Mouse (Mus musculus): ENCODE measurements around the gene Vegfa.

DNA sequence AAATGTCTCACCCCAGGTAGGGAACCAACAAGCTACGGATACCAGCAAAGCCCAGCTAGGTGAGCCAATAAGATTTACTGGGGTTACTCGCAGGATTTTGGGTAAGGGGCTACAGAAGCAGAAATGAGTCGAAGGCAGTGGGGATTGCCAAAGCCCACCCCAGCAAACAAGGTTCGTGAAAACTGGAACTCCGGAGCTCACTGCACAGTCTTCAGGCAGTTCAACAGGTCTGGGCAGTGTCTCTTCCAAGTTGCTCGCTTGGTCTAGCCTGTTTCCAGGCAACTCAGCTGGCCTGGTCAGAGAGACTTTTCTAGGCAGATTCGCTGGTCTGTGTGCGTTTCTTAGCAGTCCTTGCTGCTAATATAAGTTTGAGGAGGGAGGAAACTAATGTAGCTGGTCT is 10.0 kb upstream of the Vegfa start:
- TF ChIP-seq TAL1 (IDR thresholded peaks at IDR 0.05; ENCODE audit: low read length) (no peak), GATA1 (IDR thresholded peaks at IDR 0.05; ENCODE audit: low read length) (no peak)

Data from erythroblast, embryonic 14.5 days (primary cell).